Mouse (Mus musculus) CH12.LX (cell line): ENCODE data around the gene Ehmt2.
"Not testable (repeated sequence)": the region's sequence is repeated elsewhere in the genome, so short reads cannot be mapped to it uniquely, and the experiment has no call there.

Source experiments
- MXI1 ChIP-seq: IDR thresholded peaks from 2 replicates; pipeline ENCODE4 v1.6.1; 2011; ENCODE audit warnings: mild to moderate bottlenecking, low read depth, low read length, improper control_type of control experiment
- TBP ChIP-seq: conservative IDR thresholded peaks from 2 replicates; pipeline ENCODE4 v1.6.1; 2011; ENCODE audit warnings: low read depth, low read length, improper control_type of control experiment

DNA sequence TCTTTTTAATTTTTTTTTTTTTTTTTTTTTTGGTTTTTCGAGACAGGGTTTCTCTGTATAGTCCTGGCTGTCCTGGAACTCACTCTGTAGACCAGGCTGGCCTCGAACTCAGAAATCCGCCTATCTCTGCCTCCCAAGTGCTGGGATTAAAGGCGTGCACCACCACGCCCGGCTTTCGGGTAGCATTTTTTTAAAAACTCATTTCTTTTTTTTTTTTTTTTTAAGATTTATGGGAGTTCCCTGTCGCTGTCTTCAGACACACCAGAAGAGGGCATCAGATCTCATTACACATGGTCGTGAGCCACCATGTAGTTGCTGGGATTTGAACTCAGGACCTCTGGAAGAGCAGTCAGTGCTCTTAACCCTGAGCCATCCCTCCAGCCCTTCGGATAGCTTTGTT, 3.7 kb downstream of the Ehmt2 start:
- TF ChIP-seq MXI1, TBP: not testable (repeated sequence)
